Mouse (Mus musculus) midbrain, embryonic 12.5 days (tissue): ENCODE results near the gene Olfr115. TPM values are rescaled to one million over a fixed set of nuclear protein-coding genes. Genes with fewer than 3 reads are reported as not detected.

Source experiments
- ATAC-seq: fragments of 200-750 bp; cut with Nextera tagmentation; 2 replicates; pipeline ENCODE4 v1.8.0; 2017; ENCODE audit warnings: low read depth, moderate TSS enrichment, moderate library complexity; ENCODE audit not compliant: low FRiP score
- H3K27ac ChIP-seq: fragments of 300-500 bp; sonication (generic); replicated peaks from 2 replicates; pipeline ENCODE4 v1.5.1; 2016; ENCODE audit warnings: mild to moderate bottlenecking
- H3K27me3 ChIP-seq: fragments of 300-500 bp; sonication (generic); 2 replicates; pipeline ENCODE4 v1.6.1; 2016; ENCODE audit warnings: mild to moderate bottlenecking
- H3K36me3 ChIP-seq: fragments of 300-500 bp; sonication (generic); 2 replicates; pipeline ENCODE4 v1.6.1; 2016
- H3K4me1 ChIP-seq: fragments of 300-500 bp; sonication (generic); 2 replicates; pipeline ENCODE4 v1.6.1; 2016
- H3K4me2 ChIP-seq: fragments of 300-500 bp; sonication (generic); replicated peaks from 2 replicates; pipeline ENCODE4 v1.6.1; 2016; ENCODE audit warnings: mild to moderate bottlenecking, moderate library complexity
- H3K4me3 ChIP-seq: fragments of 300-500 bp; sonication (generic); 2 replicates; pipeline ENCODE4 v1.5.1; 2016; ENCODE audit warnings: mild to moderate bottlenecking
- H3K9ac ChIP-seq: fragments of 300-500 bp; sonication (generic); replicated peaks from 2 replicates; pipeline ENCODE4 v1.6.1; 2016; ENCODE audit warnings: mild to moderate bottlenecking, moderate library complexity
- H3K9me3 ChIP-seq: fragments of 300-500 bp; sonication (generic); 2 replicates; pipeline ENCODE4 v1.6.1; 2016; ENCODE audit warnings: mild to moderate bottlenecking
- WGBS: fragments of 180-500 bp; shearing (Covaris S2); methylation state at CpG from one replicate; pipeline ENCODE4 v1.1.7; 2016; 5-methylcytosine and 5-hydroxymethylcytosine counted together
- polyA plus RNA-seq: library from polyadenylated mRNA; unstranded; fragments of >200 nt; fragmentation: Nextera tagmentation; extraction: Ambion mirVana; gene quantifications from 2 replicates; pipeline ENCODE4 v1.2.1, GENCODE M21; 2016

Gene Olfr115
- not detected in 2 replicates for polyA plus RNA-seq

DNA sequence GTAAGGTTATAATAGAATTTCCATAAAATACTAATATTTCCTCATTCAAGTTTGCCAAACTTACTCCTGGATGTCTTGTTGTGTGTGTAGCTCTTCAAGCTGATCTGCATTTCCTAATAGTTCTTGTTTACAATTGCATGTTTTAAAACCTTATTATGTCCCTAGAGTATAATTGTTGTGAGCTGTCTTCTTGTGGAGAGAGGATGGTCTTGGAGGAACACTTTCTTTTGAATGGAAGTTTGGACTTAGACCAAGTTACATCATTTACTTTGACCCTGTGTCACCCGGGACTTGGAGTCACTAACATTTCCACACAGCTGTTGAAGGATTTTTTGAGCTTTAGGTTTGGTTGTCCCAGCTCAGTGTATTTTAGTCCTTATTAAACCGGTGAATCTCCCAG lies at the start of gene Olfr115, which contains the start of gene Olfr116:
Olfr115 (minus strand) TSS at position 101 of the 400 bp plus-strand sequence.
Olfr116 (minus strand) TSS at position 191 of the 400 bp plus-strand sequence.
- Histone ChIP-seq H3K9me3 (peaks cover 6% of the 10 kb centered on the region; the same call in 1 of the 2 replicates), H3K27ac (no peak within 1 kb of the TSS), H3K36me3 (no peaks in the 10 kb centered on the region), H3K27me3 (no peaks in the 10 kb centered on the region), H3K9ac (no peak within 1 kb of the TSS), H3K4me3 (no peak within 1 kb of the TSS), H3K4me2 (no peak within 1 kb of the TSS), H3K4me1 (no peaks in the 10 kb centered on the region)
- no peak for ATAC-seq
- 83% methylated on average over 2 of the region's 2 CpGs for WGBS

- no peaks in the 10 kb centered on the region for H3K9me3 ChIP-seq
- no peak within 1 kb of the TSS for H3K4me2 ChIP-seq
- H3K9ac ChIP-seq: no peak within 1 kb of the TSS
- no peaks in the 10 kb centered on the region for H3K36me3 ChIP-seq
- WGBS: 70% methylated on average over 2 of the region's 2 CpGs
- no peaks in the 10 kb centered on the region for H3K4me1 ChIP-seq
- no peak within 1 kb of the TSS for H3K27ac ChIP-seq
- no peak within 1 kb of the TSS for H3K4me3 ChIP-seq
- no peaks in the 10 kb centered on the region for H3K27me3 ChIP-seq
- no peak for ATAC-seq
Observed at GRCm38 (mm10) chr17:37666688-37667087, 39.8 kb upstream of the Olfr115 start, which contains the start of gene Olfr118. Olfr118 (plus strand) TSS chr17:37666988.

- Histone ChIP-seq H3K27ac (no peak within 1 kb of the TSS), H3K4me1 (no peaks in the 10 kb centered on the region), H3K36me3 (no peaks in the 10 kb centered on the region), H3K4me2 (no peak within 1 kb of the TSS), H3K4me3 (no peak within 1 kb of the TSS), H3K27me3 (no peaks in the 10 kb centered on the region), H3K9ac (no peak within 1 kb of the TSS), H3K9me3 (no peaks in the 10 kb centered on the region)
- ATAC-seq: no peak
- WGBS: 78% methylated on average over 1 of the region's 1 CpGs
Observed at GRCm38 (mm10) chr17:37663682-37664081, 36.8 kb upstream of the Olfr115 start, which contains the start of gene Olfr117. Olfr117 (minus strand) TSS chr17:37663782.

GRCm38 (mm10) chr17:37592643-37593042 lies 34.3 kb downstream of the Olfr115 start, which contains the start of gene Olfr114:
Olfr114 (minus strand) TSS chr17:37592743.
- H3K4me1 ChIP-seq: no peaks in the 10 kb centered on the region
- no peak within 1 kb of the TSS for H3K4me2 ChIP-seq
- H3K27me3 ChIP-seq: no peaks in the 10 kb centered on the region
- H3K4me3 ChIP-seq: no peak within 1 kb of the TSS
- no peaks in the 10 kb centered on the region for H3K9me3 ChIP-seq
- no peak within 1 kb of the TSS for H3K9ac ChIP-seq
- ATAC-seq: no peak
- no peaks in the 10 kb centered on the region for H3K36me3 ChIP-seq
- no peak within 1 kb of the TSS for H3K27ac ChIP-seq

GRCm38 (mm10) chr17:37577563-37577962 lies 49.3 kb downstream of the Olfr115 start, which contains the start of gene Olfr113:
Olfr113 (minus strand) TSS chr17:37577663.
- no peak within 1 kb of the TSS for H3K27ac ChIP-seq

DNA sequence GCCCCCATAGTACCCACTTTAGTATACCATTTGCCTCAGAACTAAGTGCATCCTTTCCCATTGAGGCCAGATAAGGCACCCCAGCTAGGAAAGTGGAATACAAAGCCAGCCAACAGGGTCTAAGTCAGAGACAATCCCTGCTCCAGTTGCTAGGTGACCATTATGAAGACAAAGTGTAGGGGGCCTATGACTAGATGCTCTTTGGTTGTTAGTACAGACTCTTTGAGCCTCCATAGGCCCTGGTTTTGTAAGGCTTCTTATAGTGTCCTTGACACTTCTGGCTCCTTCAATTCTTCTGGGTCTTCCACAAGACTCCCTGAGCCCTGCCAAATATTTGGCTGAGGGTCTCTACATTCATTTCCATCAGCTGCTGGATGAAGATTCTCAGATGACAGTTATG lies 57.6 kb downstream of the Olfr115 start, which contains the start of gene Olfr112:
Olfr112 (minus strand) TSS at position 101 of the 400 bp plus-strand sequence.
- no peak for ATAC-seq
- Histone ChIP-seq H3K27me3 (no peaks in the 10 kb centered on the region), H3K4me2 (no peak within 1 kb of the TSS), H3K9me3 (no peaks in the 10 kb centered on the region), H3K4me1 (no peaks in the 10 kb centered on the region), H3K36me3 (no peaks in the 10 kb centered on the region), H3K9ac (no peak within 1 kb of the TSS), H3K27ac (no peak within 1 kb of the TSS), H3K4me3 (no peak within 1 kb of the TSS)

More at GRCm38 (mm10) chr17:37577563-37577962, 49.3 kb downstream of the Olfr115 start, which contains the start of gene Olfr113:
- Histone ChIP-seq H3K9me3 (no peaks in the 10 kb centered on the region), H3K36me3 (no peaks in the 10 kb centered on the region), H3K4me3 (no peak within 1 kb of the TSS), H3K9ac (no peak within 1 kb of the TSS), H3K27me3 (no peaks in the 10 kb centered on the region), H3K4me1 (no peaks in the 10 kb centered on the region), H3K4me2 (no peak within 1 kb of the TSS)
- ATAC-seq: no peak

Other genes with a start within 250 kb of the Olfr115 start
- not detected in 2 replicates for gene Olfr105-ps, start 248.1 kb downstream of the Olfr115 start, polyA plus RNA-seq
- gene Olfr106-ps, start 236.7 kb downstream of the Olfr115 start, polyA plus RNA-seq: not detected in 2 replicates
- not detected in 2 replicates for gene Olfr107, start 227.9 kb downstream of the Olfr115 start, polyA plus RNA-seq
- gene Olfr108, start 181.6 kb downstream of the Olfr115 start, polyA plus RNA-seq: not detected in 2 replicates
- gene Olfr109, start 168.2 kb downstream of the Olfr115 start, polyA plus RNA-seq: not detected in 2 replicates
- not detected in 2 replicates for gene H2-M2, start 143.6 kb downstream of the Olfr115 start, polyA plus RNA-seq
- gene Olfr110, start 134.6 kb downstream of the Olfr115 start, polyA plus RNA-seq: not detected in 2 replicates
- gene Olfr111, start 119.1 kb downstream of the Olfr115 start, polyA plus RNA-seq: not detected in 2 replicates
- gene Olfr112, start 57.7 kb downstream of the Olfr115 start, polyA plus RNA-seq: not detected in 2 replicates
- gene Olfr113, start 49.4 kb downstream of the Olfr115 start, polyA plus RNA-seq: not detected in 2 replicates
- gene Olfr114, start 34.4 kb downstream of the Olfr115 start, polyA plus RNA-seq: not detected in 2 replicates
- gene Olfr116, start 90 bp upstream of the Olfr115 start, polyA plus RNA-seq: not detected in 2 replicates
- gene Olfr117, start 36.7 kb upstream of the Olfr115 start, polyA plus RNA-seq: not detected in 2 replicates
- gene Olfr118, start 39.9 kb upstream of the Olfr115 start, polyA plus RNA-seq: not detected in 2 replicates
- gene Olfr119, start 69.5 kb upstream of the Olfr115 start, polyA plus RNA-seq: not detected in 2 replicates
- not detected in 2 replicates for gene Olfr120, start 94.7 kb upstream of the Olfr115 start, polyA plus RNA-seq
- not detected in 2 replicates for gene Olfr121, start 121.7 kb upstream of the Olfr115 start, polyA plus RNA-seq
- not detected in 2 replicates for gene Olfr122, start 141.5 kb upstream of the Olfr115 start, polyA plus RNA-seq
- gene Olfr123, start 166.4 kb upstream of the Olfr115 start, polyA plus RNA-seq: not detected in 2 replicates
- not detected in 2 replicates for gene Olfr124, start 172.8 kb upstream of the Olfr115 start, polyA plus RNA-seq
- not detected in 2 replicates for gene Olfr125, start 205.8 kb upstream of the Olfr115 start, polyA plus RNA-seq
- not detected in 2 replicates for gene Olfr126, start 220.4 kb upstream of the Olfr115 start, polyA plus RNA-seq